Mouse (Mus musculus) kidney, postnatal 0 days (tissue): ENCODE measurements around the gene Zfp772. TPM values are rescaled to one million over a fixed set of nuclear protein-coding genes. Genes with fewer than 3 reads are reported as not detected.
"Not testable (repeated sequence)": the region's sequence is repeated elsewhere in the genome, so short reads cannot be mapped to it uniquely, and the experiment has no call there.

ENCODE experiments used
- ATAC-seq: fragments of 200-750 bp; cut with Nextera tagmentation; replicated peaks from 2 replicates; pipeline ENCODE4 v1.8.0; 2017; ENCODE audit warnings: low read depth, moderate number of reproducible peaks, moderate TSS enrichment, moderate library complexity; ENCODE audit not compliant: low FRiP score
- DNase-seq: peaks from one replicate; pipeline ENCODE4 v3.0.0-alpha.2; 2016; ENCODE audit warnings: low spot score
- H3K27ac ChIP-seq: fragments of 300-500 bp; sonication (generic); 2 replicates; pipeline ENCODE4 v1.5.1; 2014; ENCODE audit warnings: mild to moderate bottlenecking
- H3K27me3 ChIP-seq: fragments of 300-500 bp; sonication (generic); 2 replicates; pipeline ENCODE4 v1.6.1; 2014; ENCODE audit warnings: low read length, mixed read lengths; ENCODE audit not compliant: insufficient read depth
- H3K36me3 ChIP-seq: fragments of 300-500 bp; sonication (generic); 2 replicates; pipeline ENCODE4 v1.6.1; 2014; ENCODE audit warnings: low read length, mixed read lengths; ENCODE audit not compliant: insufficient read depth
- H3K4me1 ChIP-seq: fragments of 300-500 bp; sonication (generic); replicated peaks from 2 replicates; pipeline ENCODE4 v1.6.1; 2014; ENCODE audit warnings: antibody characterized with exemption, low read length, mixed read lengths; ENCODE audit not compliant: insufficient read depth
- H3K4me2 ChIP-seq: fragments of 300-500 bp; sonication (generic); 2 replicates; pipeline ENCODE4 v1.6.1; 2014; ENCODE audit warnings: mild to moderate bottlenecking, low read length, moderate library complexity, mixed read lengths
- H3K4me3 ChIP-seq: fragments of 300-500 bp; sonication (generic); replicated peaks from 2 replicates; pipeline ENCODE4 v1.5.1; 2014; ENCODE audit warnings: low read depth, low read length
- H3K9ac ChIP-seq: fragments of 300-500 bp; sonication (generic); 2 replicates; pipeline ENCODE4 v1.6.1; 2014; ENCODE audit warnings: low read depth, low read length
- H3K9me3 ChIP-seq: fragments of 300-500 bp; sonication (generic); replicated peaks from 2 replicates; pipeline ENCODE4 v1.6.1; 2016; ENCODE audit warnings: low read length, inconsistent platforms, mixed read lengths
- CTCF ChIP-seq: IDR thresholded peaks from 2 replicates; pipeline ENCODE4 v1.5.1; 2016; ENCODE audit warnings: antibody characterized with exemption, low read depth, mild to moderate bottlenecking, moderate library complexity
- WGBS: fragments of 180-500 bp; shearing (Covaris S2); extraction: QIAGEN DNeasy Blood & Tissue Kit; methylation state at CpG from one replicate; pipeline ENCODE4 v1.1.7; 2014; 5-methylcytosine and 5-hydroxymethylcytosine counted together
- polyA plus RNA-seq: library from polyadenylated mRNA; unstranded; fragments of >200 nt; fragmentation: Nextera tagmentation; extraction: Ambion mirVana; gene quantifications from 2 replicates; pipeline ENCODE4 v1.2.1, GENCODE M21; 2015

Gene Zfp772
- polyA plus RNA-seq = 5.0 and 5.4 TPM in 2 replicates

- 2% methylated on average over 23 of the region's 24 CpGs for WGBS
- ATAC-seq, H3K9me3 ChIP-seq, H3K27me3 ChIP-seq, H3K36me3 ChIP-seq, DNase-seq, H3K4me1 ChIP-seq, H3K27ac ChIP-seq: not testable (repeated sequence)
- H3K4me3 ChIP-seq = peak within 1 kb of the TSS; percentile 42
- peak within 1 kb of the TSS; percentile 53 for H3K4me2 ChIP-seq
- H3K9ac ChIP-seq = peak within 1 kb of the TSS; percentile 37; the same call in 1 of the 2 replicates
Measured at GRCm38 (mm10) chr7:7209313-7210151, at the start of gene Zfp772. TSS of gene Zfp772 (minus strand) at chr7:7209998.

DNA sequence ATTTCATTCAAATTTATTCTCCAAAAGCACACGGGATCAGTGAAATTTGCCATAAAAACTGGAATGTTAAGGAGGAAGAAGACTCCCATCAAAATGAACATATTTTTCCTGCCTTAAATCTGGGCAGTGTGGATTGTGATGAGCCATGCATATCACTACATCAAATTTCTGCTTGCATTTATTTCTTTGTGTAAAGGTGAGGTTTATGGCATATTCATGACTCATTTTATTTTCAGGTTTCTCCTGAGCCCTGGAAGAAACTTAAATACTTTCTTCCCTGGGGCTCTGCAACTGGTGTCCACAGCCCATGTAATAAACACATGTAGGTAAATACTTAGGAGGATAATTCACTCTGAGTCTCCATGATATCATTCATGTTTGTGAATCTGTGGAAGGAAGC lies 37.4 kb upstream of the Zfp772 start, which contains the start of gene Vmn2r29:
TSS of gene Vmn2r29 (minus strand) at position 101 of the 400 bp plus-strand sequence.
- no CpG with 5 or more reads among the region's 1 CpGs for WGBS

GRCm38 (mm10) chr7:7188191-7188942 lies 21.4 kb downstream of the Zfp772 start:
- Histone ChIP-seq H3K4me3 (peak overlapping the region; percentile 47), H3K27me3 (no peaks in the 10 kb centered on the region), H3K36me3 (no peaks in the 10 kb centered on the region), H3K4me2 (peak overlapping the region; percentile 48), H3K9ac (peak overlapping the region; percentile 37; the same call in 1 of the 2 replicates), H3K4me1 (no peaks in the 10 kb centered on the region), H3K27ac (no peak overlapping the region), H3K9me3 (no peaks in the 10 kb centered on the region)
- ATAC-seq (peak; percentile 94), DNase-seq (peak; percentile 79)
- 12% methylated on average over 18 of the region's 18 CpGs for WGBS
- peak; percentile 73 for TF ChIP-seq CTCF

More for the DNA sequence above, 37.4 kb upstream of the Zfp772 start, which contains the start of gene Vmn2r29:
- not testable (repeated sequence) for H3K36me3 ChIP-seq, H3K4me1 ChIP-seq, H3K4me3 ChIP-seq, H3K27me3 ChIP-seq, H3K27ac ChIP-seq, H3K9ac ChIP-seq, DNase-seq, H3K4me2 ChIP-seq, ATAC-seq, H3K9me3 ChIP-seq

DNA sequence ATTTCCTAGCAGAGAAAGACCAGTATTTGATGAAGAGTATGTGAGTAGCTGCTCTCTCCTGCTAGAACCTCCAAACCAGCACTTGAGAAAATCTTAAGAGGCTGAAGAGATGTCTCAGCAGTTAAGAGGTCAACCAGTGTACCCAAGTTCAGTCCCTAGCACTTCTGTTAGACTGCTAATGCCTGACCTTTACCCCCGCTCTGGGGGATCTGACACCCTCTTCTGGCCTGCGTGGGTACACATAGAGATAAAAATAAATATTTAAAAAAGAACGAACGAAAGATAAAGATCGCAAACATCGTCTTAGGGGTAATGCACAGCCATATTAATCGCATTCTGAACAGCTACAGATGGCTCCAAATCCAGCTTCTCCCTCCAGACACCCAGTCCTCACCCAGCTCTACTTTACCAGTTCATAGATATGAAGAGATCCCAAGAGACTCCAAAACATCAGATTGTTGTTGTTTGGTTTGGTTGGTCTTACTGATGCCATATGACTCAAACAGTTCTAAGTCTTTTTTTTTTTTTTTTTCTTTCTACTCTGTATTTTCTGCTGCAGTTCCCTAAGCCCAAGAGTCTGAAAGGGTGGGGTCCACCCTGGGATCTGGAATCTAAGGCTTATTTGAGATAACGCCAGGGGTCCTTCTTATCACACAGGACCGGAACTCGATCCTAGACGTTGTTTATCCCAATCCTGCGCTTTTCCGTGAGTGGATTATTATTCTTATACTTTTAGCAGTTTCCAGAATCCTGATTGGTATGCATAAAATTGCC lies 22.2 kb downstream of the Zfp772 start:
- DNase-seq (no peak), ATAC-seq (peak; percentile 49; the same call in 1 of the 2 replicates)
- Histone ChIP-seq H3K4me3 (peak overlapping the region; percentile 47), H3K4me1 (no peaks in the 10 kb centered on the region), H3K27me3 (no peaks in the 10 kb centered on the region), H3K9me3 (no peaks in the 10 kb centered on the region), H3K36me3 (no peaks in the 10 kb centered on the region; the same call in 1 of the 2 replicates), H3K27ac (no peak overlapping the region), H3K9ac (peak overlapping the region; percentile 37; the same call in 1 of the 2 replicates), H3K4me2 (peak overlapping the region; percentile 48)
- TF ChIP-seq CTCF = no peak
- WGBS = 34% methylated on average over 13 of the region's 13 CpGs

DNA sequence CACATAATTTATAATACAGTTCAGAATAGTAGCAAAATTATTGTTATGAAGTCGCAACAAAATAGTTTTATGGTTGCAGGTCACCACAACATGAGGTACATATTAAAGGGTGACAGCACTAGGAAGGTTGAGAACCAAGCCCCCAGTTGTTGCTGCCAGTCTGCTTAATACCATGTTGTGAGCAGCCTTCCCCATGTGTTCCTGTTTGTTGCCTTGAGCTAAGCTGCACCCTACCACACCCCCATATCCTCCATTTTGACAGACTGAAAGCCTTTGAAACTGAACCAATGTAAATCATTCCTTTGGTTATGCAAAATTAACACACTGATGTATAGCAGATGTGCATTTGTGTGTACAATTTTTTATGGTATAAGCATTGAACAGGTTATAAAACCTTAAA lies 23.9 kb downstream of the Zfp772 start:
- DNase-seq = no peak
- Histone ChIP-seq H3K4me3 (no peak overlapping the region), H3K4me1 (no peaks in the 10 kb centered on the region), H3K27me3 (no peaks in the 10 kb centered on the region), H3K9ac (no peak overlapping the region), H3K9me3 (no peaks in the 10 kb centered on the region), H3K36me3 (peaks cover 5% of the 10 kb centered on the region; the same call in 1 of the 2 replicates), H3K4me2 (no peak overlapping the region), H3K27ac (no peak overlapping the region)
- TF ChIP-seq CTCF = no peak
- ATAC-seq = no peak
- WGBS = 97% methylated on average over 1 of the region's 1 CpGs
